Mouse (Mus musculus): ENCODE data around the gene Npm1. TPM values are rescaled to one million over a fixed set of nuclear protein-coding genes. Genes with fewer than 3 reads are reported as not detected.

The Npm1 gene
- polyA plus RNA-seq (2015; fragmentation: Nextera tagmentation; extraction: Ambion mirVana): 736 and 786 TPM in 2 replicates

DNA sequence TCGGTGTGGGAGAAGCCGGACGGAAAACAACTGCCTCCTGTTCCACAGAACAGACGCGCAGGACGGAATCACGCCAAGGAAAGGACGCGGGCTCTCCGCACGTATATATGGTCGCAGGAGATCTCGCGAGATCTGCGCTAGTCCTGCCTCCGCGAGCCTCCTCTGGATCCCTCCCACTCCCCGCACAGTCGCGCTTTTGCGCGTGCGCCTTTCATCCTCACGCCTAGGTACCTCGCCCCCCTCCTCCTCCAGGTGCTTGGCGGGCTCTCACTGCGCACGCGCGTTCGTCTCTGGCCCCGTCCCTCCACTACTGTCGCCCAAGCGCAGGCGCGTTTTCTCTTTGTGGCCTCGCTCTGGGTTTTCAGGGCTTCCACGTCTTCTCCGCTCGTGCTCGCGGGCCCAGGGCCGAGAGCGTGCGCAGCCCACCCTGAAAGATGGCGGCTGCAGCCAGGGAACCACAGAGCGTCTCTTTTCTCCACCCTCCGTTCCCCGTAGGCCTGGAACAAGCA, at the start of gene Npm1:
Npm1 (minus strand) TSS at position 209 of the 509 bp plus-strand sequence.
- Histone ChIP-seq H3K27ac (ENCODE audit: low read length) (peak within 1 kb of the TSS; percentile 97), H3K4me2 (ENCODE audit: low read depth, low read length) (peak within 1 kb of the TSS; percentile 83), H3K4me1 (replicated peaks; ENCODE audit: control insufficient read depth, insufficient read depth, low read length) (peaks cover 8% of the 10 kb centered on the region; the same call in 1 of the 2 replicates), H3K9ac (ENCODE audit: low read length) (peak within 1 kb of the TSS; percentile 96), H3K9me3 (ENCODE audit: control insufficient read depth, low read length) (no peaks in the 10 kb centered on the region), H3K36me3 (ENCODE audit: control insufficient read depth, insufficient read depth, low read length) (peaks cover 10% of the 10 kb centered on the region), H3K4me3 (ENCODE audit: low read length) (peak within 1 kb of the TSS; percentile 98), H3K27me3 (ENCODE audit: control insufficient read depth, insufficient read depth, low read depth, low read length) (no peaks in the 10 kb centered on the region)
- peak; percentile 97 for ATAC-seq (ENCODE audit: low read depth)
- WGBS: 2% methylated on average over 49 of the region's 49 CpGs

DNA sequence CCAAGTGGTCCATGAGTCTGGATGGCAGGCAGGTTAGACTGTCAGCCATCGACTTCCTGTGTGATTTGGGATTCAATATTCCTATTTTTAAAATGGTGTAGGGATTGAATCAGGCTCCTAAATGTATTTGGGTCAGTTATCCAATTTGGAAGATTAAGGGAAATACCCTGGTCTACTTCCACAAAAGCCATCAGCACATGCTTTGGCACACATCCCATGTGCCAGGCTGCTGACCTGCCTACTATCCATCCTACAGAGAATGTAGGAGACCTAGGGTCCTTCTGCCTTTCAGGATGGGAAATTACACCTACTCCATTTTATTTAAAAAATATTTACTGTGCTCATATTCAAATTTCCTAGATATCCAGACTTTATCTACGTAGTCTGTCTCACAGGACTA, 44.4 kb upstream of the Npm1 start:
- H3K9ac ChIP-seq (ENCODE audit: low read length): no peak overlapping the region
- no peak overlapping the region for H3K27ac ChIP-seq (ENCODE audit: low read length)
- no peak for ATAC-seq (ENCODE audit: low read depth)
- H3K4me3 ChIP-seq (ENCODE audit: low read length): no peak overlapping the region
- 72% methylated on average over 2 of the region's 2 CpGs for WGBS
- H3K36me3 ChIP-seq (ENCODE audit: control insufficient read depth, insufficient read depth, low read length): no peaks in the 10 kb centered on the region
- peaks cover 50% of the 10 kb centered on the region for H3K27me3 ChIP-seq (ENCODE audit: control insufficient read depth, insufficient read depth, low read depth, low read length)
- peaks cover 6% of the 10 kb centered on the region for H3K4me1 ChIP-seq (replicated peaks; ENCODE audit: control insufficient read depth, insufficient read depth, low read length)
- H3K4me2 ChIP-seq (ENCODE audit: low read depth, low read length): no peak overlapping the region
- H3K9me3 ChIP-seq (ENCODE audit: control insufficient read depth, low read length): no peaks in the 10 kb centered on the region

DNA sequence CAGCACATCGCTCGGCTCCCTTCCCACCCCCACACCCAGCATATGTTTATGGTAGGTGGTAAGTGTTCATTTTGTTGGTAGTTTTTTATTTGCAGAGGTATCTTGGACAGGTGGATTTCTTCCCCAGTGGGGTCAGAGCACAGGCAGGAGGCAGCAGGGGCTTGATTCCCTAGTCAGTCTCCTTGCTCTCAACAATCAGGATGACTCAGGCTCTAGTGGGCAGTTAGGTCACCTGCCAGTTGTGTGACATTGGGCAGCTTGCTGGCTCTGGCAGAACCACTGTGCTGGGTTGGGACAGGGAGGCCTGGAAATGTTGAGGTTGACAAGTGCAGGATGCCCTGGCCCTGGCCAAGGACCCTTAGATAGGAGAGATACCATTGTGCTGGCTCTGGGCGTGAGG, 42.0 kb upstream of the Npm1 start:
- no peak overlapping the region for H3K4me2 ChIP-seq (ENCODE audit: low read depth, low read length)
- no peaks in the 10 kb centered on the region for H3K9me3 ChIP-seq (ENCODE audit: control insufficient read depth, low read length)
- no peak for ATAC-seq (ENCODE audit: low read depth)
- H3K9ac ChIP-seq (ENCODE audit: low read length): no peak overlapping the region
- H3K4me3 ChIP-seq (ENCODE audit: low read length): no peak overlapping the region
- H3K36me3 ChIP-seq (ENCODE audit: control insufficient read depth, insufficient read depth, low read length): no peaks in the 10 kb centered on the region
- H3K4me1 ChIP-seq (replicated peaks; ENCODE audit: control insufficient read depth, insufficient read depth, low read length): peaks cover 24% of the 10 kb centered on the region
- H3K27ac ChIP-seq (ENCODE audit: low read length): no peak overlapping the region
- WGBS: 9% methylated on average over 3 of the region's 3 CpGs
- peaks cover 72% of the 10 kb centered on the region for H3K27me3 ChIP-seq (ENCODE audit: control insufficient read depth, insufficient read depth, low read depth, low read length)

DNA sequence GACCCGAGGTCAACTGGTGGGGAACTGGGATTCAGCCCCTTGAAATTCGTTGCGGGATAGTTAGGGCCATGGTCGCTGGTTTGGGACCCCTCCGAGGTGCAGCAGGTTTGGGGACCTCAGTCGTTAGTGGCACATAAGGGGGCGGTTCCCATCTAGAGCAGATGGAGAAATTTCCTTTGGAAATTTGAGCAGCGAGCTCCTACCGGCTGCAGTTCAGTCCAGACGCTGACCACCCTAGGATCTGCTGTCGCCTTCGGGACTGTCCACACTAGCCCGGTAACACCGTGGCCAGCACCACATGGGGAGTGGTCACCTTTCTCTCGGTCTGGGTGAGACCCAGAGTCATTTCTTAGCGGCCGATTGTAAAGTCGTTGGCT, 41.3 kb upstream of the Npm1 start:
- H3K9ac ChIP-seq (ENCODE audit: low read length): no peak overlapping the region
- H3K27ac ChIP-seq (ENCODE audit: low read length): no peak overlapping the region
- no peaks in the 10 kb centered on the region for H3K36me3 ChIP-seq (ENCODE audit: control insufficient read depth, insufficient read depth, low read length)
- peaks cover 24% of the 10 kb centered on the region for H3K4me1 ChIP-seq (replicated peaks; ENCODE audit: control insufficient read depth, insufficient read depth, low read length)
- WGBS: 1% methylated on average over 18 of the region's 18 CpGs
- peaks cover 74% of the 10 kb centered on the region for H3K27me3 ChIP-seq (ENCODE audit: control insufficient read depth, insufficient read depth, low read depth, low read length)
- ATAC-seq (ENCODE audit: low read depth): no peak
- H3K4me3 ChIP-seq (ENCODE audit: low read length): no peak overlapping the region
- no peak overlapping the region for H3K4me2 ChIP-seq (ENCODE audit: low read depth, low read length)
- no peaks in the 10 kb centered on the region for H3K9me3 ChIP-seq (ENCODE audit: control insufficient read depth, low read length)

DNA sequence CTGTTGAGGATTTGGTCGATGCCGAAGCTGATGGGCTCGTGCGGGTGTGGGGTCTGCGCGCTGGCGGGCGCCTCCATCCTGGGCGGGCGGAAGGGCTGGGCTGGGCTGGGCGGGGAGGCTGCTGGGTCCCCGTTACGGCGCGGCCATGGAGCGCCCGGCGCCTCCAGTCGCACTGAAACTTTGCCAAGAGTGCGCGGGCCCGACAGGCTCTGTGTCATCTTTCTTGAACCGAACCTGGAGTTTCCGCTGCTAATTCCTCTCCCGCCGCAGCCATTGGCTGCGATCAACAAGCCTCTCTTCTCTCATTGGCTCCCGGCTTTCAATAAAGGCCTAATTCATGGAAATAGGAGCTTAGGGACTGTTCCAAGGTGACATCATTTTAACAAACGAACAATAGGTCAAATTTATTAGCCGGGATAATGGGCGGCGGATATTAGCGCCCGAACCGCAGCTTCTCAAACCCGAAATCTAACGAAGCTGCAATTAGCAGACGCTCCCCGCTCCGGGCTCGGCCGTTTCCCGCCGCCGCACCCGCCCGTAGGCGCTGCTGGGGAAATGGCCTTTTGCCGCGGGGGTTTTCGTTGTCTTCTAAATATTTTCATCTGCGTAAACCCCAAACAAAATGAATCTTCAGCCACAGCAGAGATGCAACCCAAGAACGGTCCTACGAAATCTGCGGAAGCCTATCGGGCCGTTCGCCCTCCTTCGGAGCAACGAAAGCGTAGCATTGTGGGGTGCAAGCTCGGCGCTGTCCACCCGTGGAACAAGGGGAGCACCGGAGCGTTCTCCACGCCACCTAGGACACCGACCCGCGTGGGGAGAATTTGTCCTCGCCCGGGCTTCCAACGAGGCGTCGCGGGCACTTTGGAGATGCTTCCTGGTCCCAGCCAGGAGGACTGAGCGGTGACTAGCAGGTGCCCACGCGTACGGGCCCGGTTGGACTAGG, 40.6 kb upstream of the Npm1 start, which contains the start of gene Tlx3:
Tlx3 (minus strand) TSS at position 207 of the 946 bp plus-strand sequence.
- 1% methylated on average over 81 of the region's 81 CpGs for WGBS
- Histone ChIP-seq H3K4me1 (replicated peaks; ENCODE audit: control insufficient read depth, insufficient read depth, low read length) (peaks cover 24% of the 10 kb centered on the region), H3K4me3 (ENCODE audit: low read length) (peak within 1 kb of the TSS; percentile 34), H3K9ac (ENCODE audit: low read length) (no peak within 1 kb of the TSS), H3K36me3 (ENCODE audit: control insufficient read depth, insufficient read depth, low read length) (no peaks in the 10 kb centered on the region), H3K9me3 (ENCODE audit: control insufficient read depth, low read length) (no peaks in the 10 kb centered on the region), H3K27me3 (ENCODE audit: control insufficient read depth, insufficient read depth, low read depth, low read length) (peaks cover 80% of the 10 kb centered on the region), H3K27ac (ENCODE audit: low read length) (no peak within 1 kb of the TSS), H3K4me2 (ENCODE audit: low read depth, low read length) (peak within 1 kb of the TSS; percentile 43)
- peak; percentile 30; the same call in 1 of the 2 replicates for ATAC-seq (ENCODE audit: low read depth)

DNA sequence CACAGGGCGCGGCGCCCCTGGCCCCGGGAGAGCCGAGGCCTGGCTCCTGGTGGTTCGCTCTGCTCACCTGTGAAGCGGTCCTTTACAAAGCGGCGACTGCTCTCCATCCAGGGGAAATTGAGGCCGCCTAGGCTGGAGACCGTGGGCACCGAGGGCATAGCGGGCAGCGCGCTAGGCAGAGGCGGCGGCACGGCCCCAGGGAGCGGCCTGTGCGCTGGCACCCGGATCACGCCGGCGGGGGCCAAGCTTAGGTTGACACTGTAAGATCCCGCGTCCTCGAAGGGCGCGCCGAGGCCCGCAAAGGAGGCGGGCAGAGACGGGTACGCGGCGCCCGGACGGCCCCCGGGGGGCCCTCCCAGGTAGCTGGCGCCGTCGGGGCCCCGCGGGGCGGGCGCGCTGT, 40.0 kb upstream of the Npm1 start:
- Histone ChIP-seq H3K27me3 (ENCODE audit: control insufficient read depth, insufficient read depth, low read depth, low read length) (peaks cover 87% of the 10 kb centered on the region), H3K9ac (ENCODE audit: low read length) (no peak overlapping the region), H3K4me2 (ENCODE audit: low read depth, low read length) (peak overlapping the region; percentile 43), H3K4me1 (replicated peaks; ENCODE audit: control insufficient read depth, insufficient read depth, low read length) (peaks cover 24% of the 10 kb centered on the region), H3K9me3 (ENCODE audit: control insufficient read depth, low read length) (no peaks in the 10 kb centered on the region), H3K4me3 (ENCODE audit: low read length) (peak overlapping the region; percentile 34), H3K27ac (ENCODE audit: low read length) (no peak overlapping the region), H3K36me3 (ENCODE audit: control insufficient read depth, insufficient read depth, low read length) (no peaks in the 10 kb centered on the region)
- no peak for ATAC-seq (ENCODE audit: low read depth)
- 2% methylated on average over 33 of the region's 47 CpGs for WGBS

DNA sequence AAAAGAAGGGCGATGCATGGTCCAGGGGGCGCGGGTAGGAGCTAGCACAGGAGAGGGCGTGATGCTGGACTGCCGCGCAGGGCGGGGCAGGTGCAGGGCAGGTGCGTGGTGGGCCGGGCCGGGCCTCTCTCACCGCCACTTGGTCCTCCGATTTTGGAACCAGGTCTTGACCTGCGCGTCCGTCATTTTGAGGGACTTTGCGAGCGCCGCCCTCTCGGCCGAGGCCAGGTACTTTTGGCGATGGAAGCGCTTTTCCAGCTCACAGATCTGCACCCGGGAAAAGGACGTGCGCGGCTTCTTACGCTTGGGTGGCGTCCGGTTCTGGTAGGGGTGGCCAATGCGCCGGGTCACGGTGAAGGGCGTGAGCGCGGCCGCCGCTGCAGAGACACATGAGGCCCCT, 39.3 kb upstream of the Npm1 start:
- no peak for ATAC-seq (ENCODE audit: low read depth)
- no peak overlapping the region for H3K27ac ChIP-seq (ENCODE audit: low read length)
- H3K9me3 ChIP-seq (ENCODE audit: control insufficient read depth, low read length): peaks cover 2% of the 10 kb centered on the region; the same call in 1 of the 2 replicates
- no peak overlapping the region for H3K4me3 ChIP-seq (ENCODE audit: low read length)
- peaks cover 92% of the 10 kb centered on the region for H3K27me3 ChIP-seq (ENCODE audit: control insufficient read depth, insufficient read depth, low read depth, low read length)
- peaks cover 24% of the 10 kb centered on the region for H3K4me1 ChIP-seq (replicated peaks; ENCODE audit: control insufficient read depth, insufficient read depth, low read length)
- H3K9ac ChIP-seq (ENCODE audit: low read length): no peak overlapping the region
- WGBS: 2% methylated on average over 37 of the region's 37 CpGs
- no peaks in the 10 kb centered on the region for H3K36me3 ChIP-seq (ENCODE audit: control insufficient read depth, insufficient read depth, low read length)
- H3K4me2 ChIP-seq (ENCODE audit: low read depth, low read length): no peak overlapping the region

DNA sequence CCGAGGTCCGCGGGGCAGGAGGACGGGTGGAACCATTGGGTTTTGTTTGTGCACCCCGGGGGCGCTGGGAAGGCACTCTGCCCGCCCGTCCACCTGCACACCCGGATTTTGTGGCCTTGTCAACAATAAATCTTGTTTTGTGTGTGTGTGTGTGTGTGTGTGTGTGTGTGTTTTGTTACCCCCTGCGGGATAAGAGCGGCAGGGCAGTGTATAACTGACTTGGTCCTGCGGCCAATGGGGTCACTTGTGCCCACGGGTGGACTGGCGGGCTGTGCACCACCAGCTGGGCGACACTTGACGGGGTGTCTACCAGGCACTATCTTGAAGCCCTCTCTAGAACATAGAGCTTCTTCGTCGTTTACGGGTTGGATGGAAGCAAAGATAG, 38.6 kb upstream of the Npm1 start:
- H3K4me3 ChIP-seq (ENCODE audit: low read length): peak overlapping the region; percentile 37
- H3K9ac ChIP-seq (ENCODE audit: low read length): no peak overlapping the region
- H3K36me3 ChIP-seq (ENCODE audit: control insufficient read depth, insufficient read depth, low read length): no peaks in the 10 kb centered on the region
- peaks cover 24% of the 10 kb centered on the region for H3K4me1 ChIP-seq (replicated peaks; ENCODE audit: control insufficient read depth, insufficient read depth, low read length)
- H3K4me2 ChIP-seq (ENCODE audit: low read depth, low read length): peak overlapping the region; percentile 44
- ATAC-seq (ENCODE audit: low read depth): no peak
- H3K27me3 ChIP-seq (ENCODE audit: control insufficient read depth, insufficient read depth, low read depth, low read length): peaks cover 93% of the 10 kb centered on the region
- H3K27ac ChIP-seq (ENCODE audit: low read length): no peak overlapping the region
- peaks cover 5% of the 10 kb centered on the region; the same call in 1 of the 2 replicates for H3K9me3 ChIP-seq (ENCODE audit: control insufficient read depth, low read length)
- 2% methylated on average over 19 of the region's 19 CpGs for WGBS

Data from lung, embryonic 16.5 days (tissue).